Comparison of ENCODE assay signal across 8 mouse cellular contexts in the genomic region with DNA sequence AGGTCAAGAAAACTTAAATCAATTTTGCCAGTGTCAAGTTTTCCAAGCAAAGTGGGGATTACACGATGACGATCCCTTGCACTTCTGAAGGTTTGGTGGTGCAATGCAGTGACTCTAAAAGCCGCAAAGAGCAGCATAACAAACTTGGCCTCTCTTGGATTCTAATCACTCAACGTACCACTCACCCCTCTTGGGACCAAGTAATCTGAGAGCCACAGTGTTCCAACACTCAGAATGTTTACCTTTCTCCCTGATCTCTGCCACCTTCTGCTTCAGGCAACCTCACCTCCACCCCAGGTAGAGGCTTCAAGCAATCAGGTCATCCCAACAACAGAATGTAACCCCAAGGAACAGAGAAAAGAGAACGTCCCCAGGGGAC. TPM values are rescaled to one million over a fixed set of nuclear protein-coding genes. Genes with fewer than 3 reads are reported as not detected.
DNase-seq lines count a peak whose midpoint lies in the region; ATAC-seq and TF ChIP-seq lines count a peak whose summit lies in the region.

No protein-coding gene starts in this region.

- peak overlapping the region; percentile 91 for H3K4me3 ChIP-seq in kidney, embryonic 16.5 days (ENCODE audit: low read length)
- H3K4me3 ChIP-seq in bone marrow macrophage, adult 2 months (ENCODE audit: insufficient read depth, low read length): peak overlapping the region; percentile 85
- peak overlapping the region; percentile 90 for H3K4me3 ChIP-seq in hindbrain, embryonic 11.5 days (ENCODE audit: low read depth, low read length)

- peak overlapping the region; percentile 60 for H3K4me2 ChIP-seq in kidney, embryonic 16.5 days (replicated peaks; ENCODE audit: low read depth, low read length)
- peak overlapping the region; percentile 55 for H3K4me2 ChIP-seq in hindbrain, embryonic 11.5 days (replicated peaks; ENCODE audit: low read depth, low read length)

- peak overlapping the region; percentile 93 for H3K9ac ChIP-seq in kidney, embryonic 16.5 days (replicated peaks; ENCODE audit: low read length)
- peak overlapping the region; percentile 83 for H3K9ac ChIP-seq in hindbrain, embryonic 11.5 days (ENCODE audit: low read depth, low read length)

- 2% methylated on average over 5 of the region's 5 CpGs for WGBS in kidney, embryonic 16.5 days
- under 1% methylated on average over 5 of the region's 5 CpGs for WGBS in hindbrain, embryonic 11.5 days

- peak; percentile 49 for ATAC-seq in kidney, embryonic 16.5 days (ENCODE audit: low FRiP score, low TSS enrichment)
- ATAC-seq in hindbrain, embryonic 11.5 days (ENCODE audit: low FRiP score): no peak; the same call in none of the 2 replicates
- ATAC-seq in megakaryocyte progenitor cell, adult 5-6 weeks (replicated peaks; ENCODE audit: poor library complexity): peak; percentile 36

- H3K4me1 ChIP-seq in kidney, embryonic 16.5 days (ENCODE audit: insufficient read depth, low read length): peaks cover 15% of the 10 kb centered on the region
- H3K4me1 ChIP-seq in bone marrow macrophage, adult 2 months (ENCODE audit: control insufficient read depth, insufficient read depth, low read length): peaks cover 11% of the 10 kb centered on the region
- H3K4me1 ChIP-seq in hindbrain, embryonic 11.5 days (replicated peaks; ENCODE audit: control insufficient read depth, insufficient read depth, low read length): no peaks in the 10 kb centered on the region

- no peaks in the 10 kb centered on the region for H3K9me3 ChIP-seq in kidney, embryonic 16.5 days (ENCODE audit: low read length)
- no peaks in the 10 kb centered on the region for H3K9me3 ChIP-seq in hindbrain, embryonic 11.5 days (ENCODE audit: control insufficient read depth, low read length)

- no peak for TF ChIP-seq CTCF in bone marrow macrophage, adult 2 months (IDR thresholded peaks at IDR 0.05; ENCODE audit: low read depth, low read length)

- H3K27ac ChIP-seq in kidney, embryonic 16.5 days (ENCODE audit: low read length): peak overlapping the region; percentile 86
- peak overlapping the region; percentile 56 for H3K27ac ChIP-seq in bone marrow macrophage, adult 2 months (ENCODE audit: insufficient read depth, low read depth, low read length)
- H3K27ac ChIP-seq in hindbrain, embryonic 11.5 days (ENCODE audit: low read depth, low read length): no peak overlapping the region

- intact Hi-C loops in left cerebral cortex, postnatal 10 days (cut with DNase I): no loop called here

- H3K27me3 ChIP-seq in kidney, embryonic 16.5 days (ENCODE audit: insufficient read depth, low read length): no peaks in the 10 kb centered on the region
- H3K27me3 ChIP-seq in hindbrain, embryonic 11.5 days (ENCODE audit: control insufficient read depth, insufficient read depth, low read length): no peaks in the 10 kb centered on the region

- no peak for TF ChIP-seq POLR2A in bone marrow macrophage, adult 2 months (IDR thresholded peaks at IDR 0.05; ENCODE audit: borderline replicate concordance, low read depth, low read length)

- DNase-seq in kidney, adult 9 months: no peak
- DNase-seq in hindbrain, embryonic 11.5 days (ENCODE audit: low spot score): no peak
- DNase-seq in left cerebral cortex, postnatal 10 days (ENCODE audit: extremely low spot score in 1 of 2, low spot score in 2 of 2): no peak
- no peak for DNase-seq in adrenal gland, postnatal 10 days
- no peak for DNase-seq in retina, postnatal 1 day

- peaks cover 21% of the 10 kb centered on the region; the same call in 1 of the 2 replicates for H3K36me3 ChIP-seq in kidney, embryonic 16.5 days (ENCODE audit: insufficient read depth, low read length)
- no peaks in the 10 kb centered on the region for H3K36me3 ChIP-seq in hindbrain, embryonic 11.5 days (ENCODE audit: control insufficient read depth, insufficient read depth, low read length)

RNA-seq across cellular contexts. Expression of gene Ndufa4, which starts 0.4 kb away (rescaled TPM):
- 981 and 1,036 TPM in 2 replicates for polyA plus RNA-seq in kidney, embryonic 16.5 days (2015; fragmentation: Nextera tagmentation; extraction: Ambion mirVana)
- 363 and 408 TPM in 2 replicates for polyA plus RNA-seq in bone marrow macrophage, adult 2 months (2012; ENCODE audit: insufficient read depth, insufficient read length, missing spikeins)
- polyA plus RNA-seq in hindbrain, embryonic 11.5 days (2014; fragmentation: Nextera tagmentation; extraction: Ambion mirVana): 791 and 815 TPM in 2 replicates
- 690 and 719 TPM in 2 replicates for total RNA-seq in megakaryocyte progenitor cell, adult 5-6 weeks (2015)
- total RNA-seq in megakaryocyte progenitor cell, adult 5-6 weeks (2017): 382 and 561 TPM in 2 replicates
- 100 to 1,000 TPM; 779 to 803 TPM for total RNA-seq in left cerebral cortex, postnatal 10 days (2021)
- 1,000 to 10,000 TPM; 1,742 to 1,777 TPM for total RNA-seq in adrenal gland, postnatal 10 days (2021)

RNA-seq across cellular contexts. Expression of gene Phf14, which starts 0.7 kb away (rescaled TPM):
- 47.7 and 61.8 TPM in 2 replicates for polyA plus RNA-seq in kidney, embryonic 16.5 days (2015; fragmentation: Nextera tagmentation; extraction: Ambion mirVana)
- polyA plus RNA-seq in bone marrow macrophage, adult 2 months (2012; ENCODE audit: insufficient read depth, insufficient read length, missing spikeins): 35.1 and 39.4 TPM in 2 replicates
- 101 and 121 TPM in 2 replicates for polyA plus RNA-seq in hindbrain, embryonic 11.5 days (2014; fragmentation: Nextera tagmentation; extraction: Ambion mirVana)
- 90.8 and 105 TPM in 2 replicates for total RNA-seq in megakaryocyte progenitor cell, adult 5-6 weeks (2015)
- 83.4 and 109 TPM in 2 replicates for total RNA-seq in megakaryocyte progenitor cell, adult 5-6 weeks (2017)
- 100 to 1,000 TPM; 163 to 171 TPM for total RNA-seq in left cerebral cortex, postnatal 10 days (2021)
- 10 to 100 TPM; 42.3 to 60.8 TPM for total RNA-seq in adrenal gland, postnatal 10 days (2021)
